Mouse (Mus musculus): ENCODE measurements around the gene Stpg1.

DNA sequence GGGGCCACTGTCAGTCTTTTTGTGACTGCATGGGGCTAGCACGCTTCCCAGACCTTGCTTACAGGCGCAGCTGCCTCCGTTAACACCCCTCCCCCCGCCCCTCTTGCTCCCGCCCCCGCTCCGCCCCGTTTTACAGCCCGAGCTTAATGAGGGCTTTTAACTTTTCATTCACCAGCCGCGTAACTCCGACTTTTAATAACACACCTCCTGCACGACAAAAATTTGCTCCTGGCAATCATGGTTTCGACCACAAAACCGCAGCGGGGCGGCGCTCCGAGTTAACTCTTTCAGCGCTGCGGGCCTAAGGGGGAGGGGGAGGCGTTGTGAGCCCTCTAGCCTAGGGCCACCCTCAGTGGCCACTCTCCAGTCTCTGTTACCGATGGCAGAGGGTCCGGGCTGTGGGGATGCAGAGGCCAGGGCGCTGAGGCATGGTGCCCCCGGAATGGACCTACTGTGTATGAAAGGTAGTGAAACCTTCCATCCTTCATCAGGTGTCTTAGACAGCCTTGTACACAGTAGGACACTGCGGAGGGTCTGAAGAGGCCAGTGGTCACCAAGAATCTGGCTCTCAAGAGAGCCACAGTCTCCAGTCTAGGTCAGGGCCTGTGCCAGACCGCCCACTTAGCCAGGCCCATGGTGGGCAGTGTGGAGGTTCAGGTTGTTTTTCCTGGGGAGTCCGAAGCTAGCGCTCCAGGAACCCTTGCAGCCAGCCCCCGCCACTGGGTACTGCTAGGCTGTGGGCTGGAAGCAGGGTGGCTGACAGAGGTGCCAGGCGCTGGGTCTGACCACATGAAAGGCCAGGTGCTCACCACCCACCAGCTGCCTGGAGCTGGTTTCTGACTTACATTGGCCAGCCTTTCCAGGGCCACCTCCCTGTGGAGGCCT lies 75.8 kb downstream of the Stpg1 start:
- TF ChIP-seq CTCF (IDR thresholded peaks at IDR 0.05; ENCODE audit: low read depth, low read length) (no peak), GATA1 (IDR thresholded peaks at IDR 0.05; ENCODE audit: borderline replicate concordance, low read length) (no peak)

Data from G1E (cell line).